Mouse (Mus musculus) embryonic fibroblast, embryonic 13.5 days (primary cell): ENCODE measurements around the gene Vmn2r81.
"Not testable (repeated sequence)": the region's sequence is repeated elsewhere in the genome, so short reads cannot be mapped to it uniquely, and the experiment has no call there.

Experiments used
- CTCF ChIP-seq: IDR thresholded peaks from 2 replicates; pipeline ENCODE4 v1.5.1; 2011; ENCODE audit warnings: mild to moderate bottlenecking, control low read depth, low read length, moderate library complexity, borderline replicate concordance; ENCODE audit not compliant: insufficient read depth
- POLR2A ChIP-seq: IDR thresholded peaks from 2 replicates; pipeline ENCODE4 v1.6.1; 2011; ENCODE audit warnings: low read depth, mild to moderate bottlenecking, control low read depth, low read length, moderate library complexity

DNA sequence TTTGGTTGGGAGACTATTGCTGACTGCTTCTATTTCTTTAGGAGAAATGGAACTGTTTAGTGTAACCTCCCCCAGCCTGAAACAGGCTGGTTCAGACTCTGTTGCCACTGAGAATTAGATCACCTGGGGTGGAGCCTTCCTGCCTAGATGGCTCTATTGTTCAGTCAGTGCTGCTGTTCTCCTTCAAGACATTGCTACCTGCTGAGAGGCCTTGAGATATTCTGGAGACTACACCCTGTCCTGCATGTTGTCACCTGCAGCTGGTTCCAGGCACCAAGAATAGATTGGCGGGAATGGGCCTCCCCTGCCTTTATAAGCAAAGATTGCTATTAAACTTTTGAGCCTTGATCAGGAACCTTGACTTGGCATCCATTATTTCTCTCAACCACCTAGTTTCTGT is 47.5 kb upstream of the Vmn2r81 start:
- not testable (repeated sequence) for TF ChIP-seq POLR2A, CTCF
